Mouse (Mus musculus): ENCODE measurements around the gene Jmjd4. TPM values are rescaled to one million over a fixed set of nuclear protein-coding genes. Genes with fewer than 3 reads are reported as not detected.

The Jmjd4 gene
- 12.2 TPM for polyA plus RNA-seq (2014; fragmentation: Illumina TruSeq; extraction: RNeasy Lipid Tissue Mini Kit (QIAGEN cat#74804))

GRCm38 (mm10) chr11:59449741-59450229 lies at the start of gene Jmjd4:
Gene Jmjd4, plus strand, starts transcription at chr11:59450045.

GRCm38 (mm10) chr11:59451086-59451485 lies 1.2 kb downstream of the Jmjd4 start, which contains the start of gene Snap47:
Gene Snap47, minus strand, starts transcription at chr11:59451186.

GRCm38 (mm10) chr11:59472326-59472677 lies 22.5 kb downstream of the Jmjd4 start, which contains the start of gene Zfp867:
Gene Zfp867, minus strand, starts transcription at chr11:59472474.

Other genes with a start within 250 kb of the Jmjd4 start
- 12.1 TPM for gene Mrpl55, start 247.6 kb upstream of the Jmjd4 start, polyA plus RNA-seq (2014; fragmentation: Illumina TruSeq; extraction: RNeasy Lipid Tissue Mini Kit (QIAGEN cat#74804))
- 1.9 TPM for gene 2310033P09Rik, start 241.7 kb upstream of the Jmjd4 start, polyA plus RNA-seq (2014; fragmentation: Illumina TruSeq; extraction: RNeasy Lipid Tissue Mini Kit (QIAGEN cat#74804))
- 221 TPM for gene Arf1, start 221.8 kb upstream of the Jmjd4 start, polyA plus RNA-seq (2014; fragmentation: Illumina TruSeq; extraction: RNeasy Lipid Tissue Mini Kit (QIAGEN cat#74804))
- gene Wnt3a, start 159.3 kb upstream of the Jmjd4 start, polyA plus RNA-seq (2014; fragmentation: Illumina TruSeq; extraction: RNeasy Lipid Tissue Mini Kit (QIAGEN cat#74804)): not detected
- 0.94 TPM for gene Wnt9a, start 143.1 kb upstream of the Jmjd4 start, polyA plus RNA-seq (2014; fragmentation: Illumina TruSeq; extraction: RNeasy Lipid Tissue Mini Kit (QIAGEN cat#74804))
- gene Prss38, start 74.4 kb upstream of the Jmjd4 start, polyA plus RNA-seq (2014; fragmentation: Illumina TruSeq; extraction: RNeasy Lipid Tissue Mini Kit (QIAGEN cat#74804)): not detected
- 21.6 TPM for gene Snap47, start 1.1 kb downstream of the Jmjd4 start, polyA plus RNA-seq (2014; fragmentation: Illumina TruSeq; extraction: RNeasy Lipid Tissue Mini Kit (QIAGEN cat#74804))
- gene Zfp867, start 22.4 kb downstream of the Jmjd4 start, polyA plus RNA-seq (2014; fragmentation: Illumina TruSeq; extraction: RNeasy Lipid Tissue Mini Kit (QIAGEN cat#74804)): 13.4 TPM
- 5.4 TPM for gene Zkscan17, start 76.7 kb downstream of the Jmjd4 start, polyA plus RNA-seq (2014; fragmentation: Illumina TruSeq; extraction: RNeasy Lipid Tissue Mini Kit (QIAGEN cat#74804))
- gene Nlrp3, start 91.5 kb downstream of the Jmjd4 start, polyA plus RNA-seq (2014; fragmentation: Illumina TruSeq; extraction: RNeasy Lipid Tissue Mini Kit (QIAGEN cat#74804)): 1.1 TPM
- gene Olfr222, start 126.2 kb downstream of the Jmjd4 start, polyA plus RNA-seq (2014; fragmentation: Illumina TruSeq; extraction: RNeasy Lipid Tissue Mini Kit (QIAGEN cat#74804)): not detected
- gene Olfr223, start 143.2 kb downstream of the Jmjd4 start, polyA plus RNA-seq (2014; fragmentation: Illumina TruSeq; extraction: RNeasy Lipid Tissue Mini Kit (QIAGEN cat#74804)): not detected
- gene Mprip, start 211.3 kb downstream of the Jmjd4 start, polyA plus RNA-seq (2014; fragmentation: Illumina TruSeq; extraction: RNeasy Lipid Tissue Mini Kit (QIAGEN cat#74804)): 30.0 TPM